Mouse (Mus musculus) mouse embryonic stem cell (cell line): ENCODE results near the gene Fbxl8.
"Not testable (repeated sequence)": the region's sequence is repeated elsewhere in the genome, so short reads cannot be mapped to it uniquely, and the experiment has no call there.

Experiments
- in situ Hi-C, 2 experiments: fragments of 300-500 bp; cut with MboI; formaldehyde crosslinking; loops; 1 replicate in 1 of 2; 3 replicates in 1 of 2; pipeline ENCODE4 v1.14.3; 2019 to 2020; ENCODE audit warnings: low sequenced_read_pairs in 2 of 2, low pct_unique_long_range_greater_than_20kb in 1 of 2, mixed read lengths in 1 of 2; ENCODE audit not compliant: unreplicated experiment in 1 of 2

Gene Fbxl8

DNA sequence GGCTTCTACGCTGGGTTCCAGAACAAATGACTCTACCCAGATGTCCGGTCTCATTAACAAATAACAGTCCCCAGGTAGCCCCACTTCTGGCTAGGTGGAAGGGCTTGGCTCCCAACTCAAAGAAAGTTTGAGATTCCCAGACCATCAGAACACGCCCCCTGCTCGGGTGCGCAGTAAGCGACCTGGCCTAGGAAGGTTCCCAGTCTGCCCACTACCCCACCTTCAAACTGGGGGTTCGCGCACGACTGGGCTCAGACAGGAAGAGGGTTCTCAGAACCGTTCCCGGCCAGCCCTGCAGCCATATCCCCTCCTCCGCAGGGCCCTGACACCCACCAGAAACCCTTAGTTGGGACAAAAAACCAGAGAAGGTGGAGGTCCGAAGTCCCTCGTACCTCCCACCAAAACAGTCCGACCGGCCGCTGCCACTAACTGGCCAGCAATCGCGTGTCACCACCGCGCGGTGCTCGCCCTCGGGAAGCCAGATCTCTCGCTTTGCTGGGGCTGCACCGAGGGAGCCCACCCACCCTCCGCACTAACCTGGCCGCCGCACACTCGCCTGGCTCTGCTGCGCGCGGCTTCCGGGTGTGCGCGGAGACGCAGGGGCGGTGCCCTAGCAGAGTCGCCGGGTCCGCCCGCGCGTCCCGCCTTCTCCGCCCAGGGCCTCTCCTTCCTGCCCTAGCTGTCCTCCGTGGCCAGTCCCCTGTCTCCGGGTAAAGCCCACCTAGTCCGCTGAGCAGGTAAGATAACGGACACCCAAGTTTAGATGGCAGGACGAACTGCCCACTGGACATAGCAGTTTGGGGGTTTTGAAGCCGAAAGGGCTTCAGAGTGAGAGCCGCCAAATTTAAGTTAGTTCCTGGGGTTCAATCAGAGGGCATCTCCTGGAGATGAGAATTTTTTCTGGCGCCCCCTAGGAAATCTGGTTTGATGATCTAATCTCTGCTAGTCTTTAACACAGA is at the start of gene Fbxl8, which contains the start of gene Tradd:
TSS of gene Fbxl8 (plus strand) at position 625 of the 959 bp plus-strand sequence.
TSS of gene Tradd (minus strand) at position 586 of the 959 bp plus-strand sequence.
- in situ Hi-C loops, result no loop called here

GRCm38 (mm10) chr8:105217926-105218522 is 46.4 kb upstream of the Fbxl8 start:
- in situ Hi-C loops, result no loop called here

DNA sequence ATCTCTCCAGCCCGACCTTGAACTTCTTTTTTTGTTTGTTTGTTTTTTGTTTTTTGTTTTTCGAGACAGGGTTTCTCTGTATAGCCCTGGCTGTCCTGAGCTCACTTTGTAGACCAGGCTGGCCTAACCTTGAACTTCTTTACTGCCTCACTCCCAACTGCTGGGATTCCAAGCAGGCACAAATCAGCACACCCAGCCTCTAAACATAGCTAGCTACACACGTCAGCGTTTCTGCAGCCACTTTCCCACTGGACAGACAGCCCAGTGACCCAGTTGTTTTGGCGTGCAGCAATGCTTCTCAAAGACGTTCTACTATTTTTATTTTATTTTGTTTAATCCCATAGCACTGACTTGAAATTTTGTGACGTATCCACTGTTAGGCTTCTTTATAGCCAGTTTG is 40.6 kb upstream of the Fbxl8 start:
- in situ Hi-C loops, result no loop called here

- in situ Hi-C loops, result no loop called here
These were observed 39.8 kb upstream of the Fbxl8 start, which contains the start of gene D230025D16Rik for GRCm38 (mm10) chr8:105224413-105225271. D230025D16Rik (plus strand) TSS chr8:105225145.

DNA sequence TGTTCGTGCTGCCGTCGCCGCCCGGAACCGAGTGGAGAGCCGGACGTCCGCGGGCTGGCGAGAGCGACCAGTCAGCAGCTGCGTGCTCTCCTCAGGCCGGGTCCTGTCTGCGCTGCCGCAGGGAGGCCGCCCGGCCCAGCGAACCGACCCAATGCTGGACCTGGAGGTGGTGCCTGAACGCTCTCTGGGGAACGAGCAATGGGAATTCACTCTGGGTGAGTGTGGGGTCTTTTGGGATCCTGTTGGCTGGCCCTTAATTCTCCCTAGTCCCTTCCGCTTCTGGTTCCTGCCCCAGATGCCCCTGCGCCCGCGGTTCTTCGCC is 39.2 kb upstream of the Fbxl8 start:
- in situ Hi-C loops, result no loop called here

GRCm38 (mm10) chr8:105225917-105226316 is 38.5 kb upstream of the Fbxl8 start:
- in situ Hi-C loops, result no loop called here

DNA sequence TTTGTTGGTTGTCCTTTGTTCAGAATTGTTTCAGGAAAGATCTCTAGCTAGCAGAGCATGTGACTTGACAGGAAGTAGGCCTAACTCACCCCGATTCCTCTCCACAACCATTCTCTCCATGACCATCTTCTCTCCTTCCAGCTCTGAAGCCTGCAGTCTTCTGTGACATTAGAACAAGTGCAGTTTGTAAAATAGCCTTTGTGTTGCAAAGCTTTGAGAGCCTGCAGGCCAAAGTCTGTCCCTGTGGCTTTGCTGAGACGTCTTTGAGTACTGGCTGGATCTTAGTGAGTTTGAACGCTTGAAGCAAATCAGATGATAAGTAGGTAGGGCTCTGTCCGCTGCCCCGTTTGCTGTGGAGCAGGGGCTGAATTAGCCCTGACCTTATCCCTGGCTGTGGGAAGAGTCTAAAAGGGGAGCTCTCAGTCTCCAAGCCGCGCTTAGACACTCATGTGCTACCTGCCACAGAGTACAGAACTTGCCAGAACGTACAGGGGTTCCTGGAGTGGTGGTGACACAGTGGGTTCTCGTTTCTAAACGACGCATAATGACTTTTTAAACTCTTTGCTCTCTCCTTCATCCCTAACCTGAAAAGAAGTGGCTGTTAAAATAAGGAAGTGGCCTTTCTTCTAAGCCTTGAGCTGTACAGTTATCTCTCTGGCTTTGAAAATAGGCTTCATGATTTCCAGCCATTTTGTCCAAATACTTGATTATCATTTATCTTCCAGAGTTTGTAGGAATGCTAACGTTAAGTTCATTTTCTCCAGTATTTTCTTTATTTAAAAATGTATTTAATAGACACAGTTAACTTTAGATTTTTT is 32.7 kb upstream of the Fbxl8 start:
- in situ Hi-C loops, result no loop called here

DNA sequence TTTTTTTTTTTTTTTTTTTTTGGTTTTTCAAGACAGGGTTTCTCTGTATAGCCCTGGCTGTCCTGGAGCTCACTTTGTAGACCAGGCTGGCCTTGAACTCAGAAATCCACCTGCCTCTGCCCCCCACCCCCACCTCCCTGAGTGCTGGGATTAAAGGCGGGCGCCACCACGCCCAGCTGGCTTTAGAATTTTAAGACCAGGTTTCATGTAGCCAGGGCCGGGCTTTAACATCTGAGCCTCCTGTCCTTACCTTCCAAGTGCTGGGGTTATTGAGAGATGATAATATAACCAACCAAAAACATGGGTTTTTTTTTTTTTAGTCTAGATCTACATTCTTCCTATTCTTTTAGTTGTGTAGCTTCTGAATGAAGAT is 32.1 kb upstream of the Fbxl8 start:
- in situ Hi-C loops, result not testable (repeated sequence)

DNA sequence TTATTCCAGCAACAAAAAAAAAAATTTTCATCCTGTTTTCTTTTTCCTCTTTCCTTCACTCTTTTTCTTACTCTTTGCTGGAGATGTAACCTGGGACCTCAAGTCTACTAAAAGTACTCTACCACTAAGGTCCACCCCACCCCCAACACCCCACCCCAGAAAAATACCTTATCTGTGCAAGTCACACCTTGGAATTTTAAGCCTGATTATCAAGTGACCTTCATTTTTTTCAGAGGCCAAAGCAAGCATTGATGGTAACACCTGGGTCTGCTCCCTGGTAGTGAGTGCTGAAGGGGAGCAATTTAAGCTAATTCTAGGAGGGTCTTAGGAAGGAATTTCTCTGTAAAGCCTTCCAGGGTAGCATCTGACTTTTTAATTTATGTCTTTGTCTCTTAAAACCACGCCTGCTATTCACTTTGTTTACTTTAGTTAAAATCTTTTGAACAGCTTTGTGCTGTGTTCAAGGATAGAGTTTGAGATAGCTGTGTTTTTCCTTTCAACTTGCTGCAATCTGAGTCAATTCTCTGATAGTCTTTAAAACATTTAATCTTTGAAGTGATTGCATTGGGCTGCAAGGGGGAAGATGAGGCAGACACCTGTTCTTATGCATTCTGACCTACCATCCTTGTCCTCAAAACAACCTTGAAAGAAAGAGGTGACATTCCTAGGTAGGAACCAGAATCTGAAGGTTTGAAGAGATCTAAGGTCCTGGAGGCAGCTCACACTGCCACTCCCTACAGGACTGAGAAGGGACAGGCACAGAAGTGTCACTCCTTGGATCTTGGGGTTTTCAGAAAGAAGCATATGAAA is 31.1 kb upstream of the Fbxl8 start:
- in situ Hi-C loops, result no loop called here

- in situ Hi-C loops, result no loop called here
These were observed 29.2 kb upstream of the Fbxl8 start for GRCm38 (mm10) chr8:105235206-105235605.

- in situ Hi-C loops, result no loop called here
These were observed 26.9 kb upstream of the Fbxl8 start for GRCm38 (mm10) chr8:105237442-105238142.

DNA sequence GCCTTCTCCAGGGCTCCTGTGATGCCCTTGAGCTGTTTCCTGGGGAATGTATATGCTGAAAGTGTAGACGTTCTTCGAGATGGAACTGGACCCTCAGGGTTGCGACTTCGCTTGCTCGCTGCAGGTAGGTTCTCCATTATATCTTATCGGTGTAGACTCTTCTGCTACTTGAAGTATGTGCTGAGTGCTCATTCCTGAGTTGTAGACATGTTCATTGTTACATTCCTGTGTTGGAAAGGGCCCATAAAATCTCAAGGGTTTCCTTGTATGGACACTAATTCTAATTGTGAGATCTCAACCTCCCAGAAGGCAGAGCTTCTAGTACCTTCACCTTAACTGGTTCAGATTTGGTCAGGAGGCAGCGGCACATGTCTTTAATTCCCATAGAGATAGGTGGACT is 23.4 kb upstream of the Fbxl8 start:
- in situ Hi-C loops, result no loop called here

- in situ Hi-C loops, result no loop called here
These were observed 12.5 kb upstream of the Fbxl8 start for GRCm38 (mm10) chr8:105251954-105252353.

DNA sequence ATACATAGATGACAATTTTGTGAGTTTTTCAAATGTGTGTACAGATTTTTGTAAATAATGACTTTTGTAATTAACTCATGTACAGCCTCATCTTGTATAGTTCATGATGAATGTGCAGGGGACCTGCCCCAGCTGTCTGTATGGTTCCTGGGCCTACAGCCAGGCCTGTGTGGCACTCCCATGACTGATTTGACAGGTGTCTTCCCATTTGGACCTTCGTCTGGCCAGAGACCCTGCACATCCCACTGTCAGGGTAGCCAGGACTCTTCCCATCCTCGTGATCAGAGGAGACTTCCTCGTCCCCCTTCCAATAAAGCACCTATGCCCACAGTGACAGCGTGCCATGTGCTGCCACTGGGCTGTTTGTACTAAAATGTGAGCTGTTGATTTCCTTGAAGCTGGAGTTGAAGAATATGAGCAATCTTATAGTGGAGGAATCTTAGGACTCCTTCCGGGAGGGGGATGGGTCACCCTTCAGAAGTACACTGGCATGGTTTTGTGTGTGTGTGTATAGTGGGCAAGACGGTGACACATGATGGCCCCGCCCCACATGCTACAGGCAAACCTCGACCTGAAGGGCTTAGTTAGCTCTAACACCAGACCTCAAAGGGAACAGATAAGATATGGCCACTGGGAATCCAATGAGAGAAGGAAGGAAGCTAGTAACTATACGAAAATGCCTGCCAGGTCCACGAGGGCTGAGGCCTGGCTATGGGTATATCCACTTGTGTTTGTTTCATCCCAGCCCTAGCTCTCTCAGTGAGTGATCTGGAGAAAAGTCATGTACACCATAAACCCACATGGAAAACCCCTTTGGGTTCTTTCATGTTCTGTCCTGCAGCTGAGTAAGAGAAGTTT is 11.5 kb upstream of the Fbxl8 start:
- in situ Hi-C loops, result no loop called here

DNA sequence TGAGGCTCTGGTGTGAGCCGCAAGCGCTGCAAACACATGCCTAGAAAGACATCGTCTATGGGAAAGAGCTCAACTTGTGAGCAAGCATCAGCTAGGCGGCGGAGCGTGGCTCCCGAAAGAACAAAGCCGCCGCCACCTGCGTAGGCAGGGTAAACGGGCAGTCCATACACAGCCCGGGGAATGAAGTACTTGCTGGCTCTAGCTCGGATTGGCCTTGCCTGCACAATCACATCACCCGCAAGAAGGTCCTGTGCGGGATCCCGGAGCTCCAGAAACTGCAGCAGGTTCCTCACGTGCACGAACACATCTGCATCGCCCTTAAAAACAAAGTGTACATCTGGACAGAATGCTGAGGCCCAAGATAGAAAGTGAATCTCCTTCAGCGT is 10.7 kb upstream of the Fbxl8 start:
- in situ Hi-C loops, result no loop called here
